Mouse (Mus musculus): ENCODE data around the gene Vgll4. TPM values are rescaled to one million over a fixed set of nuclear protein-coding genes. Genes with fewer than 3 reads are reported as not detected.

The Vgll4 gene
- polyA plus RNA-seq, 1 experiment, result 36.1 TPM

- no peak for DNase-seq (ENCODE audit: low read depth in 1 of 2, low spot score in 2 of 2)
- no peaks in the 10 kb centered on the region for H3K36me3 ChIP-seq (ENCODE audit: control insufficient read depth, insufficient read depth, low read length)
- H3K27ac ChIP-seq (ENCODE audit: insufficient read depth, low read length), result no peak overlapping the region
- H3K4me3 ChIP-seq (ENCODE audit: extremely low read depth, insufficient read depth, insufficient read length), result no peak overlapping the region
- TF ChIP-seq CTCF (IDR thresholded peaks at IDR 0.05; ENCODE audit: extremely low read depth, insufficient read depth, insufficient read length, insufficient replicate concordance), result no peak
- no peak for TF ChIP-seq POLR2A (IDR thresholded peaks at IDR 0.05; ENCODE audit: low read depth, low read length)
- peaks cover 14% of the 10 kb centered on the region for H3K4me1 ChIP-seq (ENCODE audit: control insufficient read depth, insufficient read depth, insufficient read length)
- H3K27me3 ChIP-seq (ENCODE audit: control insufficient read depth, insufficient read depth, low read length), result no peaks in the 10 kb centered on the region
- WGBS, result 85% methylated on average over 7 of the region's 7 CpGs
Measured at GRCm38 (mm10) chr6:114976915-114977419, 7.2 kb upstream of the Vgll4 start.

GRCm38 (mm10) chr6:114974331-114974730, 4.5 kb upstream of the Vgll4 start:
- DNase-seq (ENCODE audit: low read depth in 1 of 2, low spot score in 2 of 2), result no peak

GRCm38 (mm10) chr6:114972988-114973387, 3.2 kb upstream of the Vgll4 start:
- TF ChIP-seq CTCF (IDR thresholded peaks at IDR 0.05; ENCODE audit: extremely low read depth, insufficient read depth, insufficient read length, insufficient replicate concordance) (no peak), POLR2A (IDR thresholded peaks at IDR 0.05; ENCODE audit: low read depth, low read length) (no peak)
- Histone ChIP-seq H3K27ac (ENCODE audit: insufficient read depth, low read length) (no peak overlapping the region), H3K36me3 (ENCODE audit: control insufficient read depth, insufficient read depth, low read length) (no peaks in the 10 kb centered on the region), H3K4me3 (ENCODE audit: extremely low read depth, insufficient read depth, insufficient read length) (no peak overlapping the region), H3K4me1 (ENCODE audit: control insufficient read depth, insufficient read depth, insufficient read length) (peaks cover 23% of the 10 kb centered on the region), H3K27me3 (ENCODE audit: control insufficient read depth, insufficient read depth, low read length) (peaks cover 16% of the 10 kb centered on the region)
- 30% methylated on average over 1 of the region's 1 CpGs for whole genome bisulfite sequencing
- DNase-seq (ENCODE audit: low read depth in 1 of 2, low spot score in 2 of 2), result no peak

More at GRCm38 (mm10) chr6:114974331-114974730, 4.5 kb upstream of the Vgll4 start:
- no peak overlapping the region for H3K4me3 ChIP-seq (ENCODE audit: extremely low read depth, insufficient read depth, insufficient read length)
- TF ChIP-seq CTCF (IDR thresholded peaks at IDR 0.05; ENCODE audit: extremely low read depth, insufficient read depth, insufficient read length, insufficient replicate concordance) (no peak), POLR2A (IDR thresholded peaks at IDR 0.05; ENCODE audit: low read depth, low read length) (no peak)
- 96% methylated on average over 1 of the region's 1 CpGs for WGBS
- H3K36me3 ChIP-seq (ENCODE audit: control insufficient read depth, insufficient read depth, low read length), result no peaks in the 10 kb centered on the region
- H3K27me3 ChIP-seq (ENCODE audit: control insufficient read depth, insufficient read depth, low read length), result peaks cover 6% of the 10 kb centered on the region
- peaks cover 20% of the 10 kb centered on the region for H3K4me1 ChIP-seq (ENCODE audit: control insufficient read depth, insufficient read depth, insufficient read length)
- H3K27ac ChIP-seq (ENCODE audit: insufficient read depth, low read length), result no peak overlapping the region

DNA sequence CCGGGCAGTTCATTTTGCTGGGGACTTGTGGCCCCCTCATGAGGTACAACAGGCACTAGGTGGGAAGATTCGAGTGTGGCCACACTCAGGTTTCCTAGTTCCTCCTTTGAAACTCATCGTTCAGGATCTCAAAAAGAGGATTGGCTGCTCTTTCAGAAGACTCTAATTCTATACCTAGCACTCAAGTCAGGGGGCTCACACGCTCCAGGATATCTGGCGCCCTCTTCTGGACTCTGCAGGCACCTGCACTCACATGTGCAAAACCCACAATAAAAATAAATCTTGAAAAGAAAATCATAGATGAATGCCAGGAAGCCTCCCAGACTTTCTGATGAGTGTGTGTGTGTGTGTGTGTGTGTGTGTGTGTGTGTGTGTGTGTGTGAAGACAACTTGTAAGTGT, 1.1 kb upstream of the Vgll4 start:
- H3K27me3 ChIP-seq (ENCODE audit: control insufficient read depth, insufficient read depth, low read length), result peaks cover 16% of the 10 kb centered on the region
- H3K36me3 ChIP-seq (ENCODE audit: control insufficient read depth, insufficient read depth, low read length), result no peaks in the 10 kb centered on the region
- no peak for DNase-seq (ENCODE audit: low read depth in 1 of 2, low spot score in 2 of 2)
- no peak for TF ChIP-seq POLR2A (IDR thresholded peaks at IDR 0.05; ENCODE audit: low read depth, low read length)
- TF ChIP-seq CTCF (IDR thresholded peaks at IDR 0.05; ENCODE audit: extremely low read depth, insufficient read depth, insufficient read length, insufficient replicate concordance), result no peak; the same call in 1 of the 2 replicates
- WGBS, result 57% methylated on average over 5 of the region's 5 CpGs
- no peak overlapping the region for H3K27ac ChIP-seq (ENCODE audit: insufficient read depth, low read length)
- peaks cover 23% of the 10 kb centered on the region for H3K4me1 ChIP-seq (ENCODE audit: control insufficient read depth, insufficient read depth, insufficient read length)
- no peak overlapping the region for H3K4me3 ChIP-seq (ENCODE audit: extremely low read depth, insufficient read depth, insufficient read length)

DNA sequence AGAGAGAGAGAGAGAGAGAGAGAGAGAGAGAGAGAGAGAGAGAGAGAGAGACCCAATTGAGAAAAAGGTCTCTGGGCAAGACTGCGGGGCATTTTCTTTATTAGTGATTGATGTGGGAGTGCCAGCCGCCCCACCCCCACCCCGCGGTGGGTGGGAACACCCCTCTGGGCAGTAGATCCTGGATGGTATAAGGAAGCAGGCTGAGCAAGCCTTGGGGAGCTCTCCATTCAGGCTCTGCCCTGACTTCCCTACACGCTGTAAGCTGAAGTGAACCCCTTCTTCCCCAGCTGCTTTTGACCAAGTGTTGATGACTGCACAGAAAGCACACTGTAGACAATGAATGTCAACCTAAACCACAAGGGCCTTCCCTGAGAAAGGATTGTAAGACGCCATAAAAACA, 592 bp upstream of the Vgll4 start:
- 30% methylated on average over 6 of the region's 6 CpGs for WGBS
- H3K27me3 ChIP-seq (ENCODE audit: control insufficient read depth, insufficient read depth, low read length), result peaks cover 16% of the 10 kb centered on the region

GRCm38 (mm10) chr6:114968361-114969212, 1.2 kb downstream of the Vgll4 start:
- Histone ChIP-seq H3K4me1 (ENCODE audit: control insufficient read depth, insufficient read depth, insufficient read length) (peaks cover 21% of the 10 kb centered on the region), H3K27me3 (ENCODE audit: control insufficient read depth, insufficient read depth, low read length) (peaks cover 16% of the 10 kb centered on the region), H3K27ac (ENCODE audit: insufficient read depth, low read length) (no peak overlapping the region), H3K4me3 (ENCODE audit: extremely low read depth, insufficient read depth, insufficient read length) (peak overlapping the region; percentile 64), H3K36me3 (ENCODE audit: control insufficient read depth, insufficient read depth, low read length) (no peaks in the 10 kb centered on the region)
- WGBS, result 1% methylated on average over 82 of the region's 82 CpGs
- TF ChIP-seq POLR2A (IDR thresholded peaks at IDR 0.05; ENCODE audit: low read depth, low read length) (no peak), CTCF (IDR thresholded peaks at IDR 0.05; ENCODE audit: extremely low read depth, insufficient read depth, insufficient read length, insufficient replicate concordance) (no peak)
- DNase-seq (ENCODE audit: low read depth in 1 of 2, low spot score in 2 of 2), result peak in 1 of 2 experiments; percentile 38

More for the DNA sequence above, 592 bp upstream of the Vgll4 start:
- Histone ChIP-seq H3K4me3 (ENCODE audit: extremely low read depth, insufficient read depth, insufficient read length) (no peak overlapping the region), H3K27ac (ENCODE audit: insufficient read depth, low read length) (no peak overlapping the region), H3K36me3 (ENCODE audit: control insufficient read depth, insufficient read depth, low read length) (no peaks in the 10 kb centered on the region), H3K4me1 (ENCODE audit: control insufficient read depth, insufficient read depth, insufficient read length) (peaks cover 23% of the 10 kb centered on the region)
- no peak for DNase-seq (ENCODE audit: low read depth in 1 of 2, low spot score in 2 of 2)
- no peak for TF ChIP-seq POLR2A (IDR thresholded peaks at IDR 0.05; ENCODE audit: low read depth, low read length)
- TF ChIP-seq CTCF (IDR thresholded peaks at IDR 0.05; ENCODE audit: extremely low read depth, insufficient read depth, insufficient read length, insufficient replicate concordance), result no peak

GRCm38 (mm10) chr6:114967623-114968022, 2.2 kb downstream of the Vgll4 start:
- TF ChIP-seq POLR2A (IDR thresholded peaks at IDR 0.05; ENCODE audit: low read depth, low read length) (no peak), CTCF (IDR thresholded peaks at IDR 0.05; ENCODE audit: extremely low read depth, insufficient read depth, insufficient read length, insufficient replicate concordance) (no peak)
- DNase-seq (ENCODE audit: low read depth in 1 of 2, low spot score in 2 of 2), result no peak
- 59% methylated on average over 12 of the region's 12 CpGs for WGBS
- Histone ChIP-seq H3K27ac (ENCODE audit: insufficient read depth, low read length) (no peak overlapping the region), H3K36me3 (ENCODE audit: control insufficient read depth, insufficient read depth, low read length) (no peaks in the 10 kb centered on the region), H3K4me1 (ENCODE audit: control insufficient read depth, insufficient read depth, insufficient read length) (peaks cover 14% of the 10 kb centered on the region), H3K27me3 (ENCODE audit: control insufficient read depth, insufficient read depth, low read length) (peaks cover 16% of the 10 kb centered on the region), H3K4me3 (ENCODE audit: extremely low read depth, insufficient read depth, insufficient read length) (no peak overlapping the region)
